Mouse (Mus musculus) liver, postnatal 0 days (tissue): ENCODE measurements around the gene Cog5.

Experiments used
- CTCF ChIP-seq: sonication (generic); IDR thresholded peaks from 2 replicates; pipeline ENCODE4 v1.5.1; 2016; ENCODE audit warnings: antibody characterized with exemption, low read depth
- EP300 ChIP-seq: IDR thresholded peaks from 2 replicates; pipeline ENCODE4 v1.6.1; 2016; ENCODE audit warnings: antibody characterized with exemption, low read depth, mild to moderate bottlenecking

- TF ChIP-seq CTCF, result no peak
- no peak for TF ChIP-seq EP300
These were observed 301.2 kb downstream of the Cog5 start for GRCm38 (mm10) chr12:31955843-31956242.
